Mouse (Mus musculus): Measurements from ENCODE around the gene Trub1.

DNA sequence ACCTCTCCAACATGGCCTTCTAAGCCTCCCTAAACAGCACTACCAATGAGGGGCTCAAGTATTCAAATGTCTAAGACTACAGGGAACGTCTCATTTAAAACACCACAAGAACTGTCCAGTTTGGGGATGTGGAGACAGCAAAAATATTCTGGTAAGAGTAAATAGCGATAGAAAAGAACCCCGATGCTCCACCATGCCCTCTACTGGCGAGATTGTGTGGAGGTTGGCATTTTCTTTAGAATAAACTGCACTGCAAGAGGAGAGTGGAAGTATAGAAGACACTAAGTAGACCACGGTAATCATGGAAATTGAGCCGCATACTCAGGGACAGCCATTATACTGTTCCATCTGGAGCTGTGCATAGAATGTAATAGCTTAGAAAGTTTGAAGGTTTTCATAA lies 38.8 kb upstream of the Trub1 start:
- TF ChIP-seq CTCF (IDR thresholded peaks at IDR 0.05; ENCODE audit: extremely low read depth, insufficient read depth, low read length) (no peak), POLR2A (IDR thresholded peaks at IDR 0.05; ENCODE audit: extremely low read depth, insufficient read depth, low read length) (no peak)

Measured in cortical plate, adult 2 months (tissue).